Mouse (Mus musculus): ENCODE data around the gene Svbp.

DNA sequence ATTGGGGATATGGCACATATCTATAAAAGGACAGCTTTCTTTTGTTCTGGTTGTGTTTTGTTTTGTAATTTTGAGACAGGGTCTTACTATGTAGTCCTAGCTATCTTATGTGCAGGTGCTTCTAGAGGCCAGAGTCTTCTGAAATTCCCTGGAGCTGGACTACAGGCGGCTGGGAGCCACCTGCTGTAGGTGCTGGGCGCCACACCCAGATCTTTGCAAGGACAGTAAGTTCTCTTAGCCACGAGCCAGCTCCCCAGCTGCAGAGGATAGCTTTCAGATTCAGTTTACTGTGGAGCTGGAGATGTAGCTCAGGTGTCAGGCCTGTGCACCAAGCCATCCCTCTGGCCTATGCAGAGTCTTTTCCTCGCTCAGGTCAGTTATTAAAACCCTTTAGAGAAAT is 28.0 kb upstream of the Svbp start:
- no peak for TF ChIP-seq GATA1 (IDR thresholded peaks at IDR 0.05; ENCODE audit: low read length)
- TF ChIP-seq TAL1 (IDR thresholded peaks at IDR 0.05; ENCODE audit: low read length), result no peak

Measured in erythroblast, embryonic 14.5 days (primary cell).